Mouse (Mus musculus): Measurements from ENCODE around the gene Cntd1. TPM values are rescaled to one million over a fixed set of nuclear protein-coding genes. Genes with fewer than 3 reads are reported as not detected.
A peak's percentile ranks its signal among the peaks of the same experiment; 100 is the strongest.
"Not testable (repeated sequence)": the region's sequence is repeated elsewhere in the genome, so short reads cannot be mapped to it uniquely, and the experiment has no call there.

The Cntd1 gene
- total and polyA plus RNA-seq, 2 experiments from 2014 or later = 0.22 TPM; not detected in 1

DNA sequence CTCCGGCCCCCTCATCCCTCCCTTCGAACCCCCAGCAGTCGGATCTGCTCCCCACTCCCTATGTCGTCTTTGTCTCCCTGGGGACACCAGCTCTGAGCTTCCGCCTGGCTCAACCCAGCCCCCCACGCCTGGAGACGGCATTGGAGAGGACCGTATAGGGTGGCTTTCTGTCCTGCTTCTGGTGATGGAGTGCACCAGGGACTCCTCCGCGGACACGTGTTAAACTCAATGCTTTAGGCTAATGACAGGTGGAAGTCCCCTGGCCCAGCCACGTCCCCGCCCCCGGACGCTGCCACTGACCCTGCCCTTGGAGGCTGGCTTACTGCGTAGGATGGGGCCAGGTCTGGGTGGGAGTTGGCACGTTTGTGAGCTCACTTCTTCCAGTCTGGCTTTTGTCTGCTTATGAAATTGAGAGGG, 37.7 kb downstream of the Cntd1 start:
- H3K27ac ChIP-seq (ENCODE audit: low read depth) = peak overlapping the region; percentile 60
- DNase-seq (ENCODE audit: low spot score) = no peak
- peak overlapping the region; percentile 89 for H3K4me2 ChIP-seq (ENCODE audit: low read depth, low read length)
- ATAC-seq (ENCODE audit: insufficient read depth, low read depth) = peak; percentile 34
- H3K4me1 ChIP-seq (ENCODE audit: control insufficient read depth, insufficient read depth) = peaks cover 3% of the 10 kb centered on the region; the same call in 1 of the 2 replicates
- H3K9me3 ChIP-seq (replicated peaks; ENCODE audit: control insufficient read depth, low read length) = no peaks in the 10 kb centered on the region
- H3K27me3 ChIP-seq (ENCODE audit: control insufficient read depth, insufficient read depth, low read length) = no peaks in the 10 kb centered on the region
- TF ChIP-seq EP300 (IDR thresholded peaks at IDR 0.05; ENCODE audit: low read depth) (no peak), CTCF (IDR thresholded peaks at IDR 0.05; ENCODE audit: low read depth) (no peak)
- H3K9ac ChIP-seq (replicated peaks; ENCODE audit: low read depth, low read length) = peak overlapping the region; percentile 86
- H3K36me3 ChIP-seq (replicated peaks; ENCODE audit: control insufficient read depth, insufficient read depth, low read length) = peaks cover 33% of the 10 kb centered on the region
- peak overlapping the region; percentile 93 for H3K4me3 ChIP-seq (ENCODE audit: low read depth, low read length)
- WGBS = under 1% methylated on average over 17 of the region's 17 CpGs

DNA sequence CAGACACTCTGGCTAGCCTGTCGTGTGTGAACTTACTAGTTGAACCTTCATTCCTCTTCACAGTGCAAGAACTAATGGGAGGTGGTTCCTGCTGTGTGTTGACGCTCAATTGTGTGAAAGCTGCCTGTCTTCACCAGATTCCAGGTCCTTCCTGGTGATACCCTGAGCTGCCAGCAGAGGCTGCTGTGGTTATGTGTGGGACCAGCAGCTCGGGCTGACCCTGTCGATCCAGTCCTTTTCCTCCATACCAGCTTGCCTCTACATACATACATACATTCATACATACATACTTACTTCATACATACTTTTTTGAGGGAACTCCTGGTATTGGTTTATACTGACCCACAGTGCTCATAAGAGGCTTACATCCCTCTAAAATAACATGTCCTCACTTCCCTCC, 44.8 kb downstream of the Cntd1 start:
- H3K4me3 ChIP-seq (ENCODE audit: low read depth, low read length) = no peak overlapping the region
- ATAC-seq (ENCODE audit: insufficient read depth, low read depth) = peak; percentile 61
- no peak overlapping the region for H3K27ac ChIP-seq (ENCODE audit: low read depth)
- TF ChIP-seq EP300 (IDR thresholded peaks at IDR 0.05; ENCODE audit: low read depth) (no peak), CTCF (IDR thresholded peaks at IDR 0.05; ENCODE audit: low read depth) (peak; percentile 97)
- 4% methylated on average over 4 of the region's 4 CpGs for WGBS
- peaks cover 2% of the 10 kb centered on the region; the same call in 1 of the 2 replicates for H3K4me1 ChIP-seq (ENCODE audit: control insufficient read depth, insufficient read depth)
- H3K9ac ChIP-seq (replicated peaks; ENCODE audit: low read depth, low read length) = no peak overlapping the region
- no peaks in the 10 kb centered on the region for H3K27me3 ChIP-seq (ENCODE audit: control insufficient read depth, insufficient read depth, low read length)
- H3K4me2 ChIP-seq (ENCODE audit: low read depth, low read length) = no peak overlapping the region
- no peaks in the 10 kb centered on the region for H3K9me3 ChIP-seq (replicated peaks; ENCODE audit: control insufficient read depth, low read length)
- DNase-seq (ENCODE audit: low spot score) = peak; percentile 80
- H3K36me3 ChIP-seq (replicated peaks; ENCODE audit: control insufficient read depth, insufficient read depth, low read length) = peaks cover 58% of the 10 kb centered on the region

DNA sequence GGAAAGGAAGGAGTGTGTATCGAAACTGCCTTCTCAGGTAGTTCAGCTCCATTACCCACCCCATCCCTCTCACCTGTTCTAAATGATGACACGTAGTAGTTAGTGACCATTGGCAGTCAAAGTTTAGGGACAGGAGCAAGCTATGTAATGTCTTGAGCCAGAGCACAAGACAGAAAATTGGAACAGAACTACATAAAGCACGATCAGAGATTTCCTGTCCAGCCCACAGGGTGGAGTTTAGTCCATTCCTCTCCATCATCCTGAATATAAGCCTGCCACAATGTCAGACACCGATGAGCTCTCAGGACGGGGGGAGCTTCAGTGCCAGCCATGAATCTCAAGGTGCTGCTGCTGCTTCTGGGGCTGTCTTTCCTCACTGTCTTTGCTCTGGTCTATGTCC, 46.0 kb downstream of the Cntd1 start, which contains the start of gene Aoc2:
Gene Aoc2, plus strand, starts transcription at position 301 of the 400 bp plus-strand sequence.
- no peak for DNase-seq (ENCODE audit: low spot score)

DNA sequence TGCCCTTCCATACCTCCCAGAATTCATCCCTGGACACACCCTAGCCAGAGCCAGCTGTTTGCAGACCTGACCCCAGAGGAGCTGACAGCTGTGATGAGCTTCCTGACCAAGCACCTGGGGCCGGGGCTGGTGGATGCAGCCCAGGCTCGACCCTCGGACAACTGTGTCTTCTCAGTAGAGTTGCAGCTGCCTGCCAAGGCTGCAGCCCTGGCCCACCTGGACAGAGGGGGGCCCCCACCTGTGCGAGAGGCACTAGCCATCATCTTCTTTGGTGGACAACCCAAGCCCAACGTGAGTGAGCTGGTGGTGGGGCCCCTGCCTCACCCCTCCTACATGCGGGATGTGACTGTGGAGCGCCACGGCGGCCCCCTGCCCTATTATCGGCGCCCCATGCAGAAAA, 46.4 kb downstream of the Cntd1 start:
- not testable (repeated sequence) for H3K4me2 ChIP-seq (ENCODE audit: low read depth, low read length); H3K27ac ChIP-seq (ENCODE audit: low read depth); H3K9me3 ChIP-seq (replicated peaks; ENCODE audit: control insufficient read depth, low read length); H3K27me3 ChIP-seq (ENCODE audit: control insufficient read depth, insufficient read depth, low read length); ATAC-seq (ENCODE audit: insufficient read depth, low read depth); DNase-seq (ENCODE audit: low spot score); H3K4me3 ChIP-seq (ENCODE audit: low read depth, low read length); H3K9ac ChIP-seq (replicated peaks; ENCODE audit: low read depth, low read length); H3K4me1 ChIP-seq (ENCODE audit: control insufficient read depth, insufficient read depth)
- H3K36me3 ChIP-seq (replicated peaks; ENCODE audit: control insufficient read depth, insufficient read depth, low read length) = peaks cover 42% of the 10 kb centered on the region
- 89% methylated on average over 11 of the region's 11 CpGs for WGBS

More for the DNA sequence above, 46.0 kb downstream of the Cntd1 start, which contains the start of gene Aoc2:
- H3K4me2 ChIP-seq (ENCODE audit: low read depth, low read length) = no peak within 1 kb of the TSS
- TF ChIP-seq CTCF (IDR thresholded peaks at IDR 0.05; ENCODE audit: low read depth) = no peak
- no peak for TF ChIP-seq EP300 (IDR thresholded peaks at IDR 0.05; ENCODE audit: low read depth)
- no peaks in the 10 kb centered on the region for H3K27me3 ChIP-seq (ENCODE audit: control insufficient read depth, insufficient read depth, low read length)
- ATAC-seq (ENCODE audit: insufficient read depth, low read depth) = no peak
- H3K9ac ChIP-seq (replicated peaks; ENCODE audit: low read depth, low read length) = no peak within 1 kb of the TSS
- peaks cover 10% of the 10 kb centered on the region; the same call in 1 of the 2 replicates for H3K4me1 ChIP-seq (ENCODE audit: control insufficient read depth, insufficient read depth)
- no peak within 1 kb of the TSS for H3K4me3 ChIP-seq (ENCODE audit: low read depth, low read length)
- WGBS = 82% methylated on average over 5 of the region's 5 CpGs
- peaks cover 46% of the 10 kb centered on the region for H3K36me3 ChIP-seq (replicated peaks; ENCODE audit: control insufficient read depth, insufficient read depth, low read length)
- no peaks in the 10 kb centered on the region for H3K9me3 ChIP-seq (replicated peaks; ENCODE audit: control insufficient read depth, low read length)
- H3K27ac ChIP-seq (ENCODE audit: low read depth) = no peak within 1 kb of the TSS

DNA sequence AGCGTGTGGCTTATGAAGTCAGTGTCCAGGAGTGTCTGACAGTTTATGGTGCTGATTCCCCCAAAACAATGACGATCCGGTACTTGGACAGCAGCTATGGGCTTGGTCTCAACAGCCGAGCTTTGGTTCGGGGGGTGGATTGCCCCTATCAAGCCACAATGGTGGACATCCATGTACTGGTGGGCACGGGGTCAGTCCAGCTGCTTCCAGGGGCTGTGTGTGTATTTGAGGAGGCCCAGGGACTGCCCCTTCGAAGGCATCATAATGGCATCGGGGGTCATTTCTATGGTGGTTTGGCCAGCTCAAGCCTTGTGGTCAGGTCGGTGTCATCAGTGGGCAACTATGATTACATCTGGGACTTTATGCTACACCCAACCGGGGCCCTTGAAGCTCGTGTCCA, 47.3 kb downstream of the Cntd1 start:
- Histone ChIP-seq H3K4me2 (ENCODE audit: low read depth, low read length) (no peak overlapping the region), H3K27ac (ENCODE audit: low read depth) (no peak overlapping the region), H3K4me3 (ENCODE audit: low read depth, low read length) (no peak overlapping the region), H3K27me3 (ENCODE audit: control insufficient read depth, insufficient read depth, low read length) (no peaks in the 10 kb centered on the region), H3K4me1 (ENCODE audit: control insufficient read depth, insufficient read depth) (peaks cover 10% of the 10 kb centered on the region; the same call in 1 of the 2 replicates), H3K36me3 (replicated peaks; ENCODE audit: control insufficient read depth, insufficient read depth, low read length) (peaks cover 33% of the 10 kb centered on the region), H3K9me3 (replicated peaks; ENCODE audit: control insufficient read depth, low read length) (no peaks in the 10 kb centered on the region), H3K9ac (replicated peaks; ENCODE audit: low read depth, low read length) (no peak overlapping the region)
- no peak for ATAC-seq (ENCODE audit: insufficient read depth, low read depth)
- WGBS = 85% methylated on average over 11 of the region's 11 CpGs
- no peak for TF ChIP-seq EP300 (IDR thresholded peaks at IDR 0.05; ENCODE audit: low read depth)
- no peak for TF ChIP-seq CTCF (IDR thresholded peaks at IDR 0.05; ENCODE audit: low read depth)
- no peak for DNase-seq (ENCODE audit: low spot score)

DNA sequence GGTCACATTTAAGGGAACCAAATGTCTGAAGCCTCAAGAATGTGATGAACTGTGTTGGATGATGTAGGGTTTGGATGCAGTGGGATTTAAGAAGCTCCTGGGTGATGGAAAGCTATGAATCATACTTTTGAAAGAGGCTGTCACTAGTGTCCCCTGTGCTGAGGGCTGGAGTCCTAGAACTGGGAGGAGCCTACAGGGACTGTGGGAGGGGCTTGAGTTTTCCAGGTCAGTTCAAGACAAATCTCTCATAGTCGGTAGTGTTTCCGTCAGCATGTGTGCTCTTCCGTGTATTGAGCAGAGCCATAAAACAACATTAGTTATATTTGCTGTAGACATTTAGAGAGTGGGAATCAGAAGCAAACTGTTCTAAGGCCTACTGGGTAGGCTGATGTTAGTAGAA, 48.5 kb downstream of the Cntd1 start:
- H3K27me3 ChIP-seq (ENCODE audit: control insufficient read depth, insufficient read depth, low read length) = no peaks in the 10 kb centered on the region
- no peak overlapping the region for H3K4me3 ChIP-seq (ENCODE audit: low read depth, low read length)
- no peaks in the 10 kb centered on the region for H3K9me3 ChIP-seq (replicated peaks; ENCODE audit: control insufficient read depth, low read length)
- no peak overlapping the region for H3K9ac ChIP-seq (replicated peaks; ENCODE audit: low read depth, low read length)
- peaks cover 21% of the 10 kb centered on the region for H3K36me3 ChIP-seq (replicated peaks; ENCODE audit: control insufficient read depth, insufficient read depth, low read length)
- TF ChIP-seq CTCF (IDR thresholded peaks at IDR 0.05; ENCODE audit: low read depth) (no peak), EP300 (IDR thresholded peaks at IDR 0.05; ENCODE audit: low read depth) (no peak)
- H3K27ac ChIP-seq (ENCODE audit: low read depth) = no peak overlapping the region
- peaks cover 10% of the 10 kb centered on the region; the same call in 1 of the 2 replicates for H3K4me1 ChIP-seq (ENCODE audit: control insufficient read depth, insufficient read depth)
- ATAC-seq (ENCODE audit: insufficient read depth, low read depth) (no peak), DNase-seq (ENCODE audit: low spot score) (no peak)
- WGBS = 49% methylated on average over 3 of the region's 3 CpGs
- H3K4me2 ChIP-seq (ENCODE audit: low read depth, low read length) = no peak overlapping the region
